Mouse (Mus musculus) limb, embryonic 12.5 days (tissue): ENCODE measurements around the gene Snx22. TPM values are rescaled to one million over a fixed set of nuclear protein-coding genes. Genes with fewer than 3 reads are reported as not detected.

Experiments used
- ATAC-seq: fragments of 200-750 bp; cut with Nextera tagmentation; 2 replicates; pipeline ENCODE4 v1.8.0; 2017; ENCODE audit warnings: low read depth, moderate TSS enrichment; ENCODE audit not compliant: insufficient number of reproducible peaks, insufficient read depth, low FRiP score, low TSS enrichment
- H3K27ac ChIP-seq: fragments of 300-500 bp; sonication (generic); 2 replicates; pipeline ENCODE4 v1.5.1; 2016; ENCODE audit warnings: mild to moderate bottlenecking, moderate library complexity
- H3K27me3 ChIP-seq: fragments of 300-500 bp; sonication (generic); 2 replicates; pipeline ENCODE4 v1.6.1; 2016; ENCODE audit warnings: mild to moderate bottlenecking, moderate library complexity
- H3K36me3 ChIP-seq: fragments of 300-500 bp; sonication (generic); 2 replicates; pipeline ENCODE4 v1.6.1; 2016; ENCODE audit warnings: mild to moderate bottlenecking, moderate library complexity
- H3K4me1 ChIP-seq: fragments of 300-500 bp; sonication (generic); replicated peaks from 2 replicates; pipeline ENCODE4 v1.6.1; 2016
- H3K4me2 ChIP-seq: fragments of 300-500 bp; sonication (generic); 2 replicates; pipeline ENCODE4 v1.6.1; 2016; ENCODE audit warnings: mild to moderate bottlenecking, moderate library complexity
- H3K4me3 ChIP-seq: fragments of 300-500 bp; sonication (generic); replicated peaks from 2 replicates; pipeline ENCODE4 v1.5.1; 2016; ENCODE audit warnings: mild to moderate bottlenecking
- H3K9ac ChIP-seq: fragments of 300-500 bp; sonication (generic); replicated peaks from 2 replicates; pipeline ENCODE4 v1.6.1; 2016; ENCODE audit warnings: mild to moderate bottlenecking, moderate library complexity
- H3K9me3 ChIP-seq: fragments of 300-500 bp; sonication (generic); 2 replicates; pipeline ENCODE4 v1.6.1; 2016; ENCODE audit warnings: mild to moderate bottlenecking, moderate library complexity
- WGBS: fragments of 180-500 bp; shearing (Covaris S2); methylation state at CpG from one replicate; pipeline ENCODE4 v1.1.7; 2016; 5-methylcytosine and 5-hydroxymethylcytosine counted together
- polyA plus RNA-seq: library from polyadenylated mRNA; unstranded; fragments of >200 nt; fragmentation: Nextera tagmentation; extraction: Ambion mirVana; gene quantifications from 2 replicates; pipeline ENCODE4 v1.2.1, GENCODE M21; 2016

Snx22 gene
- 4.6 and 4.9 TPM in 2 replicates for polyA plus RNA-seq

DNA sequence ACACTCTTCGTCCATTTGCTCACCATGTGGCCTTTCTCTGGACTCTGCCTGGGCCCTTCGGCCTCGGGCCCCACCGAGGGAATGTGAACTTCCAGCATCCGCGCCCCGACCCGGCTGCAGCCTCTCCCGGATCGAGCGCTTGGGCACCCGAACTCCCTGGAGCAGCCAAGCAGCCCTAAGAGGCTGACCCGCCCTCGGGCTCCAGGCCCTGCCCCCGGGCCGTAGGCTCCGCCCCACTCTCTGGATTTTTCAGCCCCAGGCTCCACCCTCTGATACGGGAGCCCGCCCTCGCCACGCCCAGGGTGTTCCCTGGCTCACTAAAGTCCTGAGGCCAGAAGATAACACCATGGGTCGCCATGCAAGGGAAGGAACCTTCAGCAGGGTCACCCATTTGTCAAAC is at the start of gene Snx22:
TSS of gene Snx22 (minus strand) at position 137 of the 400 bp plus-strand sequence.
- peak; percentile 39; the same call in 1 of the 2 replicates for ATAC-seq
- 1% methylated on average over 22 of the region's 22 CpGs for WGBS
- no peaks in the 10 kb centered on the region for H3K9me3 ChIP-seq
- H3K27me3 ChIP-seq = peaks cover 43% of the 10 kb centered on the region
- H3K4me2 ChIP-seq = peak within 1 kb of the TSS; percentile 91
- H3K4me1 ChIP-seq = peaks cover 11% of the 10 kb centered on the region
- H3K9ac ChIP-seq = peak within 1 kb of the TSS; percentile 63
- peaks cover 28% of the 10 kb centered on the region for H3K36me3 ChIP-seq
- H3K4me3 ChIP-seq = peak within 1 kb of the TSS; percentile 55
- no peak within 1 kb of the TSS for H3K27ac ChIP-seq

DNA sequence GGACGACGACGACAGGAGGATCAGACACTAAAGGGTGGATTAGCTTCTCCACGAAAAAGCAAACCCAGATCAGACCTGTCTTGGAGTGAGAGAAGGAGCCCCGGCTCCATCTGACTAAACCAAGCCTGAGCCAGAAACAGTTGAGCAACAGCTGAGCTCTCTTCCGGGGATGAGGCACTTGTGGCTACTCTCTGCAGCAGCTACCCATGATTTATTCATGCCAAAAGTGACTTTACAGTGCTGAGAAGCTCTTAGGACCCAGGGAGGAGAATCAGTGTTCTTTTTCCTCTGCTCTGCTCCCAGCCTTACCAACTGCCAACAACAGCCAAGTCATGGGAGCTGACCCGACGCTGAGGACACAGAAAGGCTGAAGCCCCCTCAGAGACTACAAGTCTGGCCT is 47.4 kb upstream of the Snx22 start:
- Histone ChIP-seq H3K4me3 (no peak overlapping the region), H3K27ac (no peak overlapping the region), H3K4me2 (no peak overlapping the region), H3K27me3 (no peaks in the 10 kb centered on the region), H3K9me3 (no peaks in the 10 kb centered on the region), H3K4me1 (no peaks in the 10 kb centered on the region), H3K9ac (no peak overlapping the region), H3K36me3 (peaks cover 34% of the 10 kb centered on the region; the same call in 1 of the 2 replicates)
- no peak for ATAC-seq
- WGBS = 60% methylated on average over 8 of the region's 8 CpGs

DNA sequence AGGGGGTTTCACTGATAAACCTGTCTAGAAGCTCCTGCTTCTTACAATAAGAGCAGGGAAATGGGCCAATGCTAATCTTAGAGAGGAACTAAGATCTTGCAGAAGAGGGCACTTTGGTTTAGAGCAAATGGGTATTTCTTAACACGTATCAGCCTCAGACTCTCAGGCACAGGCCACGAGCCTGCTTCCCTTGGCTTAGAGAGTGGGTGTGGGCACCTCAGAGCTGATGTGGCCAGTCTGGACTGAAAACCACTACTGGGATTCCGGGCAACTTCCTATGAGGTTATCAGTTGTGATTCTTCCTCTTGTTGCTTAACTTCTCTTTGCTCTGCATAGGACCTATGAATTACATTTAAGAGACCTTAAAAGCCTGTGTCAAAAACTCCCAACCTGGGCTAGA is 44.8 kb upstream of the Snx22 start:
- Histone ChIP-seq H3K27ac (no peak overlapping the region), H3K36me3 (peaks cover 37% of the 10 kb centered on the region; the same call in 1 of the 2 replicates), H3K27me3 (no peaks in the 10 kb centered on the region), H3K4me2 (no peak overlapping the region), H3K4me1 (0 out of 2 replicates have a peak, but pooled peaks cover 2% of the 10 kb centered on the region), H3K4me3 (no peak overlapping the region), H3K9me3 (no peaks in the 10 kb centered on the region), H3K9ac (no peak overlapping the region)
- ATAC-seq = no peak
- 94% methylated on average over 3 of the region's 3 CpGs for WGBS

DNA sequence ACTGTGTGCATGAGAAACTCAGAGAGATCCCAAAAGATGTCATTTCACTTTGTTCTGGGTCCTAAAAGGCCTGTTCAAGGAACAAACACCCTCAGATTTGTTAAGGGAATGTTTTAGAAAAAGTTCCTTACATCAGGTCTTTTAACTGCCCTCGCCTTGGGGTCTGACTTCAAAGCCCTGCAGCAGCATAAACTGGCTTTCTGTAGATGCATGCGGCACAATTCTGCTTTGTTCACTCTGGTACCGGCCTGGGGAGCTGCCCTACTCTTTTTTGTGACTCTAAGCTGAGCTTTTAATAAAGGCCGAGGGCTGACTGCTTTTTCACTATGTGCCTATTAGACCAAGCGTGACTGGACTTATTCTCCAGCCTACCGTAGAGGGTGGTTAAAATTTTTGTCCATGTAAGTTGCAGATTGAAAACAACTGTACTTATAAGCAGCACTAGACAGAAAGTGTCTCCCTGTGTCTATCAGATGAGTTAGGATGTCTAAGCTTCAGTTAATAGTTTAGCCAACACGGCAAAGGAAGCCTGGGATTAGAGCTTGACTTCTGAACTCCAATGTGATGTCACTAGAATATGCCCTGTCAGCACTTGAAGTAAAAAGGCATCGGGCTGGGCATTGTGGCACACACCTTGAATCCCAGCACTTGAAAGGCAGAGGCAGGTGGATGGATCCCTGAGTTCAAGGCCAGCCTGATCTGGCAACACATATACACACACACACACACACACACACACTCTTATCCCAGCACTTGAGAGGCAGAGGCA is 41.3 kb upstream of the Snx22 start:
- WGBS = 66% methylated on average over 8 of the region's 8 CpGs
- 0 out of 2 replicates have a peak, but pooled peaks cover 2% of the 10 kb centered on the region for H3K4me1 ChIP-seq
- H3K27me3 ChIP-seq = no peaks in the 10 kb centered on the region
- H3K9ac ChIP-seq = no peak overlapping the region
- no peaks in the 10 kb centered on the region for H3K9me3 ChIP-seq
- H3K4me2 ChIP-seq = no peak overlapping the region
- peak overlapping the region; percentile 30; the same call in 1 of the 2 replicates for H3K27ac ChIP-seq
- H3K4me3 ChIP-seq = no peak overlapping the region
- no peak for ATAC-seq
- peaks cover 65% of the 10 kb centered on the region for H3K36me3 ChIP-seq

DNA sequence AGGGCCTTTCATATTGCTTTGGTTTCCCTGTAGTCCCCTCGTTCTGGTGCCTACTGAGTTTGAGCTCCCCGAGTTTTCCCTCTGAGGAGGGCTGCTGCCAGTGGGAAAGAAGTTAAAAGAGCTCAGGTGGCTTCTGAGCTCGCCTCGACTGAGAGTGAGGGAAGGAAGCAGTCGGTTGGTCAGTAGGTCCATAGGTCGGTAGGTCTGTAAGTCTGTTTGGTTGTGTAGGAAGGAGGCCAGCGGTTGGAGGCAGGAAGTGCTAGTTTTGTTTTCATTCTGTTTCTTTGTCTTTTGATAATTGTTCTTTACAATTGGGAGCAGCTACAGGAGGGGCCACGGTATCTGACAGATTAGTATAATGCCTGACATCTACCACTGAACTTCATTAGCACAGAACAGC is 40.6 kb upstream of the Snx22 start:
- Histone ChIP-seq H3K36me3 (peaks cover 66% of the 10 kb centered on the region), H3K27ac (peak overlapping the region; percentile 30)

DNA sequence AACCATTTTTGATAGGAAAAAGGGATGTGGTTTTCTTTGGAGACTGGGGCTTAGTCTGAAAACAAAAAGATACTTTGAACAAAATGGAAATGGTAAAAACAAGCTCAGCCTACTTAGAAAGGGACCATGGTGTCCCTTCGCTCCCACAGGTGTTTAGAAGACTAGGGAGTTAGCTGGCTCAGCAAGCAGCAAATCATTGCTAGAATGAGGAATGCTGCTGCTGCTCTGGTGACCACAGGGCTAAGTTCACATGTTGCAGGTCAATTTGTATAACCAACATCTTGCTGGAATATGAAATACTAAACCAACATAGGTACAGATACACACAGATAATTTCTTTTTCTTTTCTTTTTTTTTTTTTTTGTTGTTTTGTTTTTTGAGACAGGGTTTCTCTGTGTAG is 40.1 kb upstream of the Snx22 start:
- Histone ChIP-seq H3K9me3 (no peaks in the 10 kb centered on the region), H3K4me1 (0 out of 2 replicates have a peak, but pooled peaks cover 2% of the 10 kb centered on the region), H3K4me3 (no peak overlapping the region), H3K27me3 (no peaks in the 10 kb centered on the region), H3K36me3 (peaks cover 66% of the 10 kb centered on the region), H3K9ac (no peak overlapping the region), H3K27ac (no peak overlapping the region), H3K4me2 (no peak overlapping the region)
- no peak for ATAC-seq
- 97% methylated on average over 1 of the region's 1 CpGs for WGBS

More for the DNA sequence above, 40.6 kb upstream of the Snx22 start:
- H3K27me3 ChIP-seq = no peaks in the 10 kb centered on the region
- no peak overlapping the region for H3K9ac ChIP-seq
- H3K9me3 ChIP-seq = no peaks in the 10 kb centered on the region
- no peak overlapping the region for H3K4me3 ChIP-seq
- H3K4me2 ChIP-seq = no peak overlapping the region
- ATAC-seq = no peak
- 0 out of 2 replicates have a peak, but pooled peaks cover 2% of the 10 kb centered on the region for H3K4me1 ChIP-seq
- WGBS = 69% methylated on average over 8 of the region's 8 CpGs

DNA sequence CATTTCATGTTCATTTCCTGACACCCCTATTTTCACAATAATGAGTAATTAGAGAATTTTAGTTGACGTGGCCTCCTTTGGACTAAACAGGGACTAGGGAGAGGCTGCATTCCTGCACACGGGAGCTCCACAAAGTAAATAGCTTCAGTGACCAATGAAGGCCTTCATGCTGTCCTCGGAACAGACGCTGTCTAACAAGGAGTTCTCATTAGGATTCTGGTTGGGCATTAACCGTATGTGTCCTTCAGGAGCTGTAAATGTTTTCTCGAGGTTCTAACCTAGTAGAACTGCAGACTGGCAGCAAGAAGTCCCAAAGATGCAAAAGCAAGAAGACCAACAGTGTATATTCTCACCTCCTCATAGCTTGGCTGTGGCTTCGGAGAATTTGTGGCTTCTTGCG is 35.6 kb upstream of the Snx22 start:
- no peak overlapping the region for H3K4me2 ChIP-seq
- ATAC-seq = no peak
- H3K9me3 ChIP-seq = no peaks in the 10 kb centered on the region
- 91% methylated on average over 8 of the region's 8 CpGs for WGBS
- H3K27me3 ChIP-seq = no peaks in the 10 kb centered on the region
- 0 out of 2 replicates have a peak, but pooled peaks cover 2% of the 10 kb centered on the region for H3K4me1 ChIP-seq
- H3K9ac ChIP-seq = no peak overlapping the region
- no peak overlapping the region for H3K4me3 ChIP-seq
- H3K27ac ChIP-seq = no peak overlapping the region
- H3K36me3 ChIP-seq = peaks cover 90% of the 10 kb centered on the region

DNA sequence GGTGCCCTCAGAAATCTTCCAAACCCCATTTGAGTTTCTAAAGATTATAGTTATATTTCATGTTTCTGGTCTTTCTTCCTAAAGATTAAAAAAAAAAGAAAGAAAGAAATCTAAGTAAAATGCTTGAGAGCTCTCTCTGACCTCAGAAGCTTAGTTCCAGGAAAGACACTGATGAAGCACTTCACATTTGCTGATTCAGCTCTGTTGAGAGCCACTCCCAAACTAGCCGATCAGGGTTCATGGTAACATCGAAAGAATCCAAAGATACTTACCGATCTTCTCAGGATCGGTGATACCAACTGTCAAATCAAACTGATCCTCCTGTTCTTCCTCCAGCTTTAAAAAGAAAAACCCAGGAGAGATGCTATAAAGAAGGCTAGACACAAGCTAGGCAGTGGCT is 35.1 kb upstream of the Snx22 start:
- H3K9me3 ChIP-seq = no peaks in the 10 kb centered on the region
- H3K36me3 ChIP-seq = peaks cover 94% of the 10 kb centered on the region
- H3K27ac ChIP-seq = no peak overlapping the region
- H3K27me3 ChIP-seq = no peaks in the 10 kb centered on the region
- no peak overlapping the region for H3K4me3 ChIP-seq
- no peak overlapping the region for H3K4me2 ChIP-seq
- ATAC-seq = no peak
- no peaks in the 10 kb centered on the region for H3K4me1 ChIP-seq
- 94% methylated on average over 4 of the region's 4 CpGs for WGBS
- H3K9ac ChIP-seq = no peak overlapping the region

DNA sequence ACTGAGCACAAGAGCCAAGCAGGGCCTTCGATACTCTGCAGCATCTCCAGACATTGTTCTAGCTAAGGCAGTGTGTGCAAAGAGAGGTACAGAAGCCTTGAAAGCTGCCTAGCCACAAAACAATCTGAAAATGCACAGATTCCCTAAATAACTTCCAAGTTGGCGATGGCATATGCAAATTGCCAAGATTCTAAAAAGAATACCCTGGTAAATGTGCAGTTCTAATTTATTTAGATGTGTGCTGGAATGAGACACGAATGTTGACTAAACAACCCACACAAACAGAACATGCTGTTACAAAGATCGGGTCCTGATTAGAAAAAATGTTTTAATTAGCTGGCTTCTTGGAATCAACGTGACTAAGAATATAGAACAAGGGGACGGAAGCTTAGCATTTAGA is 33.1 kb upstream of the Snx22 start:
- no peak for ATAC-seq
- Histone ChIP-seq H3K27ac (no peak overlapping the region), H3K9ac (no peak overlapping the region), H3K4me1 (no peaks in the 10 kb centered on the region), H3K36me3 (peaks cover 87% of the 10 kb centered on the region), H3K9me3 (no peaks in the 10 kb centered on the region), H3K4me2 (no peak overlapping the region), H3K27me3 (no peaks in the 10 kb centered on the region), H3K4me3 (no peak overlapping the region)
- 91% methylated on average over 6 of the region's 6 CpGs for WGBS

DNA sequence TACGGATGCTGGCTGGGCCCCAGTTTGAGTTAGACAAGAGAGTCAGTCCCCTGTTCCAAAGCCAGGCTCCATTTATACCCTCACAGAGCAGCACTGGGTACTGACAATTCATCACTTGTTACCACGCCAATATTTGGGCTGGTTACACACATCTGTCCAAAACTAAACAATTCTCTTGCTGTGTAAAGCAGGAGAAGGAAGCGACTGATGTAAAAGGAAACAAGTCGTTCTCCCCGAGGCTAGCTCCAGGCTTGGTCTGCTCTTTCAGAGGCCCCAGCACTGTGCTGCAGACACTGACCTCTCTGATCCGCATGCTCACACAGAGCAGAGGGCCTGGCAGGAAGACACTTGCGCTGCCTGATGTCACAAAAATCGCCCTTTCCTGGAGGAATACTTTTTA is 32.1 kb upstream of the Snx22 start:
- Histone ChIP-seq H3K4me1 (no peaks in the 10 kb centered on the region), H3K27ac (no peak overlapping the region), H3K27me3 (no peaks in the 10 kb centered on the region), H3K4me2 (no peak overlapping the region), H3K9me3 (no peaks in the 10 kb centered on the region), H3K4me3 (no peak overlapping the region), H3K9ac (no peak overlapping the region), H3K36me3 (peaks cover 88% of the 10 kb centered on the region)
- 88% methylated on average over 8 of the region's 8 CpGs for WGBS
- ATAC-seq = no peak

DNA sequence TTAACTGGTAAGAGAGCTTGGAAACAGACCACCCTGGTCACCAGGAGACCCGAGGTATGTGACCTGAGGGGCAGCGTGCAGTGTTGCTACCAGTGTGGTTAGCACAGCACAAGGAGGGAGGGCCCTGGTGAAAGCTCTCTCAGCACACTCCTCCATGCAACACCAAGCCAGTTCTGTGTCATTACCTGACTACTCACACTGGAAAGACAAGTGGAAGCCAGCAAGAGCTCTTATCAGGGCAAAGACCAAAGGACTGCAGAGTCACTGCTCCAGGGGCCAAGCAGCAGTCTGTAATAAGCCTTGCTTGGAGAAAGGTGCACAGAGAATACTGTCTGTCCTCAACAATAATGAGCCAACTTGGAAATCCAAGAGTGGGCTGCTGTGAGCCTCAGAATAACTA is 23.1 kb upstream of the Snx22 start:
- Histone ChIP-seq H3K36me3 (peaks cover 97% of the 10 kb centered on the region), H3K4me2 (no peak overlapping the region), H3K9ac (no peak overlapping the region), H3K4me3 (no peak overlapping the region), H3K27me3 (no peaks in the 10 kb centered on the region), H3K4me1 (peaks cover 20% of the 10 kb centered on the region), H3K27ac (0 out of 2 replicates have a peak overlapping the region, but pooled peaks have one; percentile 71), H3K9me3 (no peaks in the 10 kb centered on the region)
- WGBS = 81% methylated on average over 2 of the region's 2 CpGs
- ATAC-seq = no peak
